Mouse (Mus musculus) cortical plate, adult 2 months (tissue): Measurements from ENCODE around the gene Tmem265. TPM values are rescaled to one million over a fixed set of nuclear protein-coding genes. Genes with fewer than 3 reads are reported as not detected.
A peak's percentile ranks its signal among the peaks of the same experiment; 100 is the strongest.

ENCODE experiments used
- H3K27ac ChIP-seq: fragments of 200-500 bp; 2 replicates; pipeline ENCODE4 v1.5.1; 2012; ENCODE audit warnings: low read length, control low read depth, inconsistent platforms; ENCODE audit not compliant: insufficient read depth
- H3K4me1 ChIP-seq: fragments of 200-500 bp; 2 replicates; pipeline ENCODE4 v1.6.1; 2011; ENCODE audit warnings: low read length; ENCODE audit not compliant: control insufficient read depth, insufficient read depth
- H3K4me3 ChIP-seq: fragments of 200-500 bp; 2 replicates; pipeline ENCODE4 v1.5.1; 2011; ENCODE audit warnings: mild to moderate bottlenecking, low read length, control low read depth; ENCODE audit not compliant: insufficient read depth
- CTCF ChIP-seq: fragments of 200-500 bp; IDR thresholded peaks from 2 replicates; pipeline ENCODE4 v1.5.1; 2011; ENCODE audit warnings: mild to moderate bottlenecking, control low read depth, low read length; ENCODE audit not compliant: insufficient read depth; ENCODE audit errors: extremely low read depth
- POLR2A ChIP-seq: fragments of 200-500 bp; IDR thresholded peaks from 2 replicates; pipeline ENCODE4 v1.6.1; 2011; ENCODE audit warnings: mild to moderate bottlenecking, low read length, control low read depth; ENCODE audit not compliant: insufficient read depth; ENCODE audit errors: extremely low read depth
- polyA plus RNA-seq: library from polyadenylated mRNA; depleted of rRNA; stranded (reverse); fragments of >200 nt; gene quantifications from 2 replicates; pipeline ENCODE4 v1.2.3, GENCODE M21; 2012

Gene Tmem265
- polyA plus RNA-seq, 1 experiment, result not detected

DNA sequence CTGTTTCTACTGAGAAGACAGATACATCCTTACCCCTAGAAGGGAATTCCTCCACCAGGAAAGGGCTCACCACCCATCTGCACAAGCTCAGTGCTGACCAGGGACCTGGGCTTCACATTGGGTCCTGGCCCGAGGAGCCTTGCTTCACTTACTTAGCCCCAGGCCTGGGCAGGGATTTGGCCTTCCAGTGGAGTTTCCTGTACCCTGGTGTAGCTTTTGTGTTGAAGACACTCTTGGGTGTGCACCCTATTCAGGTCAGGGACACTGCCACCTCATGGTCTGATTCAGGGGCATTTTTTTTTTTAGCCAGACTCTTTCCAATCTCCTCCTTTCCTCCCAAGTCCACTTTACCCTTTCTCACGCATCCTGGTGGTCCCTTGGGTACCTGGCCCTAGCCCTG, 41.7 kb downstream of the Tmem265 start:
- TF ChIP-seq POLR2A (no peak), CTCF (no peak)
- Histone ChIP-seq H3K4me3 (no peak overlapping the region), H3K27ac (no peak overlapping the region), H3K4me1 (no peaks in the 10 kb centered on the region)

- TF ChIP-seq CTCF, result no peak
- 0 out of 2 replicates have a peak, but pooled peaks have one; percentile 22 for TF ChIP-seq POLR2A
- H3K27ac ChIP-seq, result no peak overlapping the region
Measured at GRCm38 (mm10) chr7:127604256-127604655, 43.1 kb downstream of the Tmem265 start.

GRCm38 (mm10) chr7:127607150-127607549, 46.0 kb downstream of the Tmem265 start:
- Histone ChIP-seq H3K4me3 (no peak overlapping the region), H3K27ac (no peak overlapping the region), H3K4me1 (no peaks in the 10 kb centered on the region)
- TF ChIP-seq CTCF (no peak), POLR2A (no peak)

More at GRCm38 (mm10) chr7:127604256-127604655, 43.1 kb downstream of the Tmem265 start:
- Histone ChIP-seq H3K4me1 (no peaks in the 10 kb centered on the region), H3K4me3 (no peak overlapping the region)

- peaks cover 1% of the 10 kb centered on the region; the same call in 1 of the 2 replicates for H3K4me1 ChIP-seq
- H3K27ac ChIP-seq, result no peak overlapping the region
- H3K4me3 ChIP-seq, result no peak overlapping the region
- TF ChIP-seq POLR2A (no peak), CTCF (no peak)
Measured at GRCm38 (mm10) chr7:127611011-127611410, 49.8 kb downstream of the Tmem265 start.

- no peak for TF ChIP-seq POLR2A
- no peak for TF ChIP-seq CTCF
- H3K4me3 ChIP-seq, result no peak overlapping the region
- no peak overlapping the region for H3K27ac ChIP-seq
- H3K4me1 ChIP-seq, result peaks cover 1% of the 10 kb centered on the region; the same call in 1 of the 2 replicates
Measured at GRCm38 (mm10) chr7:127611561-127611960, 50.4 kb downstream of the Tmem265 start.

DNA sequence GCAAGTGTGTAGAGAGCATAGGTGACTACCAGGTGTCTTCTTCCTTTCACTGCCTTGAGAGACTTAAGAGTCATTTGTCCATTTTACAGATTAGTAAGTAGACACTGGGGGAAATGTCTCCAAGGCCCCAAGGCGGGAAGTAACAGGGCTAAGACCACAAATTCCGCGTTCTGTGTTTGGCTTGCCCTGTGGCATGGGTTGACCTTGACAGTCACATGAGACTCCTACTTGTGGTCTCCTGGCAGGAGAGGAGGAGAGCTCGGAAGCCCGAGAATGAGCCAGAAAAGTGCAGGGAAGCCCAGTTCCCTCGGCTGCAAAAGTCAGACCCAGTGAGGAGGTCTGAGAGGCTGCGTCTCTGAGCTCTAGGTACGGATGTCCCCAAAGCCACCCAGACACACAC, 52.3 kb downstream of the Tmem265 start:
- Histone ChIP-seq H3K4me1 (peaks cover 1% of the 10 kb centered on the region; the same call in 1 of the 2 replicates), H3K27ac (no peak overlapping the region), H3K4me3 (0 out of 2 replicates have a peak overlapping the region, but pooled peaks have one; percentile 64)
- TF ChIP-seq POLR2A (no peak), CTCF (no peak)

DNA sequence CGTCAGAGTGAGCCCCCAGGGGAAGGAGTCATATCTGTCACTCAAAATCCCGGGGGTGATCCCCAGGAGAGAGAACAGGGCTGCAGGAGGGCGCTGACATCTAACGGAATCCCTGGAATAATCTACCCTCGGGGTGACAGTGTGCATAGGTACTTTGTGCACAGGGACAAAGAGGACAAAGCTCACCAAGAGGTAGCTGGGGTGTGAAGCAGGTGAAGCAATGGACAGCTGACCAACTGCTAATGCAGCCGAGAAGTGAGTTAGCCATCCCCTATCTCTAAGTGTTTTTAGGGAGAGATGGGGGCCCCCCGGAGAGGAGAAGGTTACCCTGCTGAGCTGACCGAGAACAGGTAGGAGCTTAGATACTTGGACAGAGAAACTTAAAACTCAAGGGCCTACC, 52.9 kb downstream of the Tmem265 start:
- peaks cover 1% of the 10 kb centered on the region; the same call in 1 of the 2 replicates for H3K4me1 ChIP-seq
- H3K27ac ChIP-seq, result no peak overlapping the region
- TF ChIP-seq CTCF (no peak), POLR2A (no peak)
- H3K4me3 ChIP-seq, result peak overlapping the region; percentile 64

GRCm38 (mm10) chr7:127614511-127614890, 53.3 kb downstream of the Tmem265 start:
- TF ChIP-seq POLR2A, result no peak
- no peak for TF ChIP-seq CTCF
- Histone ChIP-seq H3K4me1 (peaks cover 1% of the 10 kb centered on the region; the same call in 1 of the 2 replicates), H3K27ac (no peak overlapping the region), H3K4me3 (peak overlapping the region; percentile 64)

DNA sequence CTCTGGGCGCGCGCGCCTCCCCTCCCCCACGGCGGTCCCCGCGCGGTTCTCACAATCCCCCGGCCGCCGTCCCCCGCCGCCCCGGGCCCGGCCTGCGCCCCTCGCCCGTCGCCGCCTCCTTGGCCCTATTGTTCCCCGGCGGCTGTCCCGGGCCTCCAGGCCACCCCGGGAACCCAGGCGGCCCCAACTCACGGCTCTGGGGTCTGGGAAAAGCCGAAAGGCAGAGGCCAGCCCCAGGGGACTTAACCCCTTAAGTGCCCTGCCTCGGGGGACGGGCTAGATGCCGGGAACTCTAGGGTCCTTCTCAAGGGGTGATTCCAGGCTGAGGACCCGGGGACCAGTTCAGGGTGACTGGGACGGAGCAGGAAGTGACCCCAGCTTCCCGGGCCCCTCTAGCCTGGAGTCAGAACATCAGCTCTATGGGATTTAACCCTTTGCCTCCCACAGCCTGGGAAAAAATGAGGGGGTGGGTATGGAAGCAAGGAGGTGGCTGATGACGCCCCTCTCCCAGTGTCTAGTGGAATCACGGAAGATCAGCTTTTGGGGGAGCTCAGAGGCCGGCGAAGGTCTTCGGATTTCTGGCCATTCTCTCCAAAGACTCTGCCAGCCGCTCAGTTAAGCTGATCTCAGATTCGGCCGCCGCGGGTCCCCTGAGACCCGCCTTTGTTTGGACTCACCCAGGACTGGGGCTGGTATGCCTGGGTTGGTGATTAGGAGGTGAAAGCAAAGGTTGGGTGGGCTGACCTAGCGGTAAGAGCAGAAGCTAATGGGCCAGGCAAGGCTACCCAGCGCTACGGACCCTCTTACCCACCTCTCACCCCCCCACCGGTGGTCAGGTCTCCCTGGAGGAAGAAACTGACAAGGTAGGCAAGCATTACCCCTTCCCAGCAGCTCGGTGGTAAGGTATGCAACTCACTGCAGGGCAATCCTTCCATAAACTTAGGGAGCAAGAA, 54.0 kb downstream of the Tmem265 start, which contains the start of gene Zfp629:
Gene Zfp629, minus strand, starts transcription at position 907 of the 953 bp plus-strand sequence.
- TF ChIP-seq CTCF (no peak), POLR2A (0 out of 2 replicates have a peak, but pooled peaks have one; percentile 17)

More for the DNA sequence above, 54.0 kb downstream of the Tmem265 start, which contains the start of gene Zfp629:
- Histone ChIP-seq H3K4me1 (peaks cover 1% of the 10 kb centered on the region; the same call in 1 of the 2 replicates), H3K4me3 (peak within 1 kb of the TSS; percentile 64), H3K27ac (no peak within 1 kb of the TSS; the same call in 1 of the 2 replicates)
